Mouse (Mus musculus) heart, embryonic 14.5 days (tissue): ENCODE data around the gene Olfr424. TPM values are rescaled to one million over a fixed set of nuclear protein-coding genes. Genes with fewer than 3 reads are reported as not detected.

Source experiments
- ATAC-seq: fragments of 200-750 bp; cut with Nextera tagmentation; 2 replicates; pipeline ENCODE4 v1.8.0; 2017; ENCODE audit warnings: low read depth, moderate TSS enrichment; ENCODE audit not compliant: insufficient number of reproducible peaks, insufficient read depth, low FRiP score
- H3K27ac ChIP-seq, 2 experiments: fragments of 200-500 bp in 1 of 2; fragments of 300-500 bp in 1 of 2; sonication (generic) in 1 of 2; replicated peaks in 1 of 2; 2 replicates each; pipeline ENCODE4 v1.5.1; 2012 to 2014; ENCODE audit warnings: low read depth in 2 of 2, low read length in 2 of 2, control low read depth in 1 of 2, mild to moderate bottlenecking in 1 of 2, mixed read lengths in 1 of 2; ENCODE audit not compliant: control insufficient read depth in 1 of 2, insufficient read depth in 1 of 2
- H3K27me3 ChIP-seq: fragments of 300-500 bp; sonication (generic); 2 replicates; pipeline ENCODE4 v1.6.1; 2014; ENCODE audit warnings: mild to moderate bottlenecking, low read length, control low read depth; ENCODE audit not compliant: control insufficient read depth, insufficient read depth
- H3K36me3 ChIP-seq: fragments of 300-500 bp; sonication (generic); 2 replicates; pipeline ENCODE4 v1.6.1; 2014; ENCODE audit warnings: mild to moderate bottlenecking, control low read depth, low read length, mixed read lengths; ENCODE audit not compliant: control insufficient read depth, insufficient read depth
- H3K4me1 ChIP-seq, 2 experiments: fragments of 200-500 bp in 1 of 2; fragments of 300-500 bp in 1 of 2; sonication (generic) in 1 of 2; 2 replicates each; pipeline ENCODE4 v1.6.1; 2012 to 2014; ENCODE audit warnings: low read length in 2 of 2, control low read depth in 1 of 2, mixed read lengths in 1 of 2; ENCODE audit not compliant: control insufficient read depth in 2 of 2, insufficient read depth in 2 of 2
- H3K4me2 ChIP-seq: fragments of 300-500 bp; sonication (generic); 2 replicates; pipeline ENCODE4 v1.6.1; 2014; ENCODE audit warnings: mild to moderate bottlenecking, low read length
- H3K4me3 ChIP-seq, 2 experiments: fragments of 200-500 bp in 1 of 2; fragments of 300-500 bp in 1 of 2; sonication (generic) in 1 of 2; 2 replicates each; pipeline ENCODE4 v1.5.1; 2012 to 2014; ENCODE audit warnings: low read length in 2 of 2, mild to moderate bottlenecking in 2 of 2, control low read depth in 1 of 2, low read depth in 1 of 2, moderate library complexity in 1 of 2; ENCODE audit not compliant: control insufficient read depth in 1 of 2, insufficient read depth in 1 of 2
- H3K9ac ChIP-seq: fragments of 300-500 bp; sonication (generic); 2 replicates; pipeline ENCODE4 v1.6.1; 2014; ENCODE audit warnings: mild to moderate bottlenecking, low read length
- H3K9me3 ChIP-seq: fragments of 300-500 bp; sonication (generic); 2 replicates; pipeline ENCODE4 v1.6.1; 2016; ENCODE audit warnings: low read length, control low read depth; ENCODE audit not compliant: control insufficient read depth
- WGBS: fragments of 180-500 bp; shearing (Covaris S2); extraction: QIAGEN DNeasy Blood & Tissue Kit; methylation state at CpG from one replicate; pipeline ENCODE4 v1.1.7; 2014; 5-methylcytosine and 5-hydroxymethylcytosine counted together
- polyA plus RNA-seq: library from polyadenylated mRNA; unstranded; fragments of >200 nt; fragmentation: Nextera tagmentation; extraction: Ambion mirVana; gene quantifications from 2 replicates; pipeline ENCODE4 v1.2.1, GENCODE M21; 2014

Gene Olfr424
- polyA plus RNA-seq, 1 experiment from 2014 or later, result not detected

- ATAC-seq, result peak; percentile 39
- H3K27me3 ChIP-seq, result no peaks in the 10 kb centered on the region
- H3K36me3 ChIP-seq, result no peaks in the 10 kb centered on the region
- H3K4me2 ChIP-seq, result peak within 1 kb of the TSS; percentile 56
- no peaks in the 10 kb centered on the region for H3K9me3 ChIP-seq
- 7% methylated on average over 3 of the region's 3 CpGs for WGBS
- peak within 1 kb of the TSS; percentile 44 to 57; a peak in 3 of 4 replicates for H3K27ac ChIP-seq
- H3K4me3 ChIP-seq, result peak within 1 kb of the TSS in 1 of 2 experiments; percentile 20; a peak in 1 of 4 replicates
- H3K9ac ChIP-seq, result 0 out of 2 replicates have a peak within 1 kb of the TSS, but pooled peaks have one; percentile 25
- peaks cover 2 to 10% of the 10 kb centered on the region in 2 experiments for H3K4me1 ChIP-seq
Observed at GRCm38 (mm10) chr1:174172605-174173004, 41.3 kb downstream of the Olfr424 start, which contains the start of gene Spta1. Gene Spta1 (plus strand): TSS chr1:174172776.

Other genes starting within 250 kb of the Olfr424 start
- gene Ifi211, start 218.5 kb upstream of the Olfr424 start, polyA plus RNA-seq, result 2.8 and 3.8 TPM in 2 replicates
- 3.1 and 3.9 TPM in 2 replicates for gene Mndal, start 189.0 kb upstream of the Olfr424 start, polyA plus RNA-seq
- 0.99 and 1.1 TPM in 2 replicates for gene Ifi203, start 188.8 kb upstream of the Olfr424 start, polyA plus RNA-seq
- not detected in 2 replicates for gene Ifi202b, start 148.8 kb upstream of the Olfr424 start, polyA plus RNA-seq
- gene Ifi205, start 99.7 kb upstream of the Olfr424 start, polyA plus RNA-seq, result 2.1 TPM in 2 replicates
- gene Olfr433, start 90.8 kb upstream of the Olfr424 start, polyA plus RNA-seq, result not detected in 2 replicates
- not detected in 2 replicates for gene Olfr432, start 82.3 kb upstream of the Olfr424 start, polyA plus RNA-seq
- not detected in 2 replicates for gene Olfr430, start 64.9 kb upstream of the Olfr424 start, polyA plus RNA-seq
- gene Olfr429, start 47.2 kb upstream of the Olfr424 start, polyA plus RNA-seq, result not detected in 2 replicates
- not detected in 2 replicates for gene Olfr427, start 34.6 kb upstream of the Olfr424 start, polyA plus RNA-seq
- not detected in 2 replicates for gene Olfr231, start 10.4 kb upstream of the Olfr424 start, polyA plus RNA-seq
- gene Olfr420, start 24.1 kb downstream of the Olfr424 start, polyA plus RNA-seq, result not detected in 2 replicates
- gene Spta1, start 41.3 kb downstream of the Olfr424 start, polyA plus RNA-seq, result 2.2 and 2.5 TPM in 2 replicates
- not detected in 2 replicates for gene Olfr419, start 120.5 kb downstream of the Olfr424 start, polyA plus RNA-seq
- gene Mptx1, start 199.0 kb downstream of the Olfr424 start, polyA plus RNA-seq, result not detected in 2 replicates
- gene Olfr417, start 233.6 kb downstream of the Olfr424 start, polyA plus RNA-seq, result not detected in 2 replicates